ENCODE assay signal across 11 mouse cellular contexts in the genomic region with DNA sequence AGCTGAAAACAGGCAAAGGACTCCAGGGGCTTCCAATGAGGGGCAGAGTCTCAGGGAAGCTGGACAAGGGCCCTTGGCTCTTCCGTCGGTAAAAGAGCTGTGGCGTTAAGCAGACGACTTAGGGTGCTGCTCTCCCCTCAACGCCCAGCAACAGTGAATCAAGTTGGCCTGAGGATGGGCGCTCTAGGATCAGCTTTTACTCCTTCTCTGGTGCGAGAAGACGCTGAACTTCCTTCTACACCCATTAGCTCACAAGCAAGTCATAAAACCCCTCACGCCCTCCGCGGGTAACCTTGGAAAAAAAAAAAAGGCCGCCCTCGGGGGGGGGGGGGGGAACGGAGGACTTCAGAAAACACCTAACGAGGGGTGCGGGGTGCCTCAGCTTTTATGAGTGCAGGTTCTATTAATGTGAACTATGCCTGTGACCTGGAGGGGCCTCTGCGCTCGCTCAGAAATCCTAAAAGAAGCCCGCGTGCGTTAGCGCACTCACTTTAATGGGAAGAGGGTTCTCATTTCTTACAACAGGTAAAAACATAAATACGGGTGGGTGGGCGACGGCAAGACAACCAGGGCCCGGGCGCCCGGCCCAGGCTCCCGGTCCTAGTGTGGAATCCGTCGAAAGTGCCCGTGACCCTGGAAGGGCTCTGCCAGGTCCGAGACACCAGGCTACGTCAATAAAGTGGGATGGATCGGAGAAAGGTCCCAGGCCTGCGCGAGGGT. TPM values are rescaled to one million over a fixed set of nuclear protein-coding genes. Genes with fewer than 3 reads are reported as not detected.
DNase-seq lines count a peak whose midpoint lies in the region; ATAC-seq and TF ChIP-seq lines count a peak whose summit lies in the region.
"Had no signal": no experiment of that assay in that cellular context is flagged by ENCODE, and none has a peak within 500 bp of the region (broad histone marks: within the 10 kb centered on the region; RNA-seq: fewer than 3 reads in every experiment).

No protein-coding gene starts in this region.

- TF ChIP-seq POLR2A in ES-Bruce4 (IDR thresholded peaks at IDR 0.05; ENCODE audit: insufficient read depth, low read length), result no peak

- 0 out of 2 replicates have a peak overlapping the region, but pooled peaks have one; percentile 3 for H3K4me3 ChIP-seq in hindbrain, embryonic 12.5 days
- H3K4me3 ChIP-seq in hindbrain, embryonic 13.5 days, result no peak overlapping the region
- peak overlapping the region; percentile 43 for H3K4me3 ChIP-seq in ES-Bruce4 (ENCODE audit: low read depth, low read length)
- H3K4me3 ChIP-seq in embryonic facial prominence, embryonic 10.5 days, result peak overlapping the region; percentile 40; the same call in 1 of the 2 replicates
- H3K4me3 ChIP-seq in limb, embryonic 11.5 days (ENCODE audit: low read depth, low read length), result no peak overlapping the region; the same call in 1 of the 2 replicates

- peaks cover 100% of the 10 kb centered on the region for H3K27me3 ChIP-seq in hindbrain, embryonic 12.5 days
- peaks cover 100% of the 10 kb centered on the region for H3K27me3 ChIP-seq in hindbrain, embryonic 13.5 days
- H3K27me3 ChIP-seq in ES-Bruce4 (ENCODE audit: control insufficient read depth, insufficient read depth, low read length, poor library complexity, severe bottlenecking), result peaks cover 27% of the 10 kb centered on the region
- peaks cover 100% of the 10 kb centered on the region for H3K27me3 ChIP-seq in embryonic facial prominence, embryonic 10.5 days (replicated peaks; ENCODE audit: low read depth, poor library complexity, severe bottlenecking)
- peaks cover 97% of the 10 kb centered on the region for H3K27me3 ChIP-seq in limb, embryonic 11.5 days (ENCODE audit: control insufficient read depth, insufficient read depth, low read length)
- H3K27me3 ChIP-seq: CH12.LX had no signal

- under 1% methylated on average over 37 of the region's 37 CpGs for WGBS in hindbrain, embryonic 12.5 days
- under 1% methylated on average over 36 of the region's 37 CpGs for WGBS in hindbrain, embryonic 13.5 days
- 1% methylated on average over 37 of the region's 37 CpGs for WGBS in embryonic facial prominence, embryonic 10.5 days
- 1% methylated on average over 37 of the region's 37 CpGs for WGBS in limb, embryonic 11.5 days

- DNase-seq in embryonic facial prominence, embryonic 10.5 days (ENCODE audit: low spot score), result no peak
- DNase-seq in limb, embryonic 11.5 days (ENCODE audit: low spot score), result peak; percentile 58
- DNase-seq in c-Kit-positive CD71-positive TER-119-positive erythroid progenitor cells, embryonic 14.5 days (ENCODE audit: low spot score), result no peak
- DNase-seq in spleen, postnatal 14 days (ENCODE audit: low spot score in 2 of 2), result no peak
- DNase-seq: cerebellum, adult 8-10 months; thymus, postnatal 14 days had no signal

- no peaks in the 10 kb centered on the region for H3K9me3 ChIP-seq in hindbrain, embryonic 12.5 days (replicated peaks)
- no peaks in the 10 kb centered on the region for H3K9me3 ChIP-seq in hindbrain, embryonic 13.5 days
- no peaks in the 10 kb centered on the region for H3K9me3 ChIP-seq in ES-Bruce4 (replicated peaks; ENCODE audit: control insufficient read depth, insufficient read depth, low read length, poor library complexity, severe bottlenecking)
- H3K9me3 ChIP-seq in embryonic facial prominence, embryonic 10.5 days, result no peaks in the 10 kb centered on the region
- no peaks in the 10 kb centered on the region for H3K9me3 ChIP-seq in limb, embryonic 11.5 days (ENCODE audit: control insufficient read depth, low read length)

- no peak for ATAC-seq in hindbrain, embryonic 12.5 days (ENCODE audit: low FRiP score)
- ATAC-seq in hindbrain, embryonic 13.5 days (ENCODE audit: low FRiP score), result no peak
- ATAC-seq in limb, embryonic 11.5 days (ENCODE audit: insufficient number of reproducible peaks, low FRiP score, low TSS enrichment, low read depth), result no peak

- H3K36me3 ChIP-seq in hindbrain, embryonic 12.5 days, result no peaks in the 10 kb centered on the region
- no peaks in the 10 kb centered on the region for H3K36me3 ChIP-seq in hindbrain, embryonic 13.5 days
- H3K36me3 ChIP-seq in ES-Bruce4 (ENCODE audit: control insufficient read depth, insufficient read depth, low read length, poor library complexity, severe bottlenecking), result no peaks in the 10 kb centered on the region
- H3K36me3 ChIP-seq in embryonic facial prominence, embryonic 10.5 days (replicated peaks), result no peaks in the 10 kb centered on the region
- H3K36me3 ChIP-seq in limb, embryonic 11.5 days (ENCODE audit: control insufficient read depth, insufficient read depth, low read length), result no peaks in the 10 kb centered on the region

- no peak overlapping the region for H3K4me2 ChIP-seq in hindbrain, embryonic 12.5 days (replicated peaks)
- H3K4me2 ChIP-seq in hindbrain, embryonic 13.5 days, result no peak overlapping the region
- no peak overlapping the region for H3K4me2 ChIP-seq in limb, embryonic 11.5 days (ENCODE audit: low read depth, severe bottlenecking)

- no peak overlapping the region for H3K9ac ChIP-seq in hindbrain, embryonic 12.5 days
- no peak overlapping the region for H3K9ac ChIP-seq in hindbrain, embryonic 13.5 days
- peak overlapping the region; percentile 8; the same call in 1 of the 2 replicates for H3K9ac ChIP-seq in ES-Bruce4 (ENCODE audit: low read depth, poor library complexity, severe bottlenecking)
- no peak overlapping the region for H3K9ac ChIP-seq in limb, embryonic 11.5 days (ENCODE audit: low read length)

- no peak for TF ChIP-seq CTCF in ES-Bruce4 (IDR thresholded peaks at IDR 0.05; ENCODE audit: low read depth, low read length)

- no peak overlapping the region for H3K27ac ChIP-seq in hindbrain, embryonic 12.5 days
- no peak overlapping the region for H3K27ac ChIP-seq in hindbrain, embryonic 13.5 days
- no peak overlapping the region for H3K27ac ChIP-seq in ES-Bruce4 (ENCODE audit: insufficient read depth, low read length)
- no peak overlapping the region for H3K27ac ChIP-seq in embryonic facial prominence, embryonic 10.5 days (replicated peaks)
- no peak overlapping the region for H3K27ac ChIP-seq in limb, embryonic 11.5 days (replicated peaks; ENCODE audit: low read depth, low read length)

- no peak for TF ChIP-seq EP300 in ES-Bruce4 (IDR thresholded peaks at IDR 0.05; ENCODE audit: insufficient read depth, low read depth, low read length)

- peaks cover 10% of the 10 kb centered on the region for H3K4me1 ChIP-seq in hindbrain, embryonic 12.5 days
- peaks cover 11% of the 10 kb centered on the region for H3K4me1 ChIP-seq in hindbrain, embryonic 13.5 days (replicated peaks)
- H3K4me1 ChIP-seq in ES-Bruce4 (ENCODE audit: control insufficient read depth, insufficient read depth, low read length), result peaks cover 2% of the 10 kb centered on the region
- H3K4me1 ChIP-seq in embryonic facial prominence, embryonic 10.5 days, result peaks cover 20% of the 10 kb centered on the region
- peaks cover 2% of the 10 kb centered on the region; the same call in 1 of the 2 replicates for H3K4me1 ChIP-seq in limb, embryonic 11.5 days (ENCODE audit: control insufficient read depth, insufficient read depth, low read length)

RNA-seq across cellular contexts. Expression of a gene that starts 6.5 kb away (rescaled TPM):
- polyA plus RNA-seq in hindbrain, embryonic 12.5 days (2016; fragmentation: Nextera tagmentation; extraction: Ambion mirVana), result not detected in 2 replicates
- polyA plus RNA-seq in hindbrain, embryonic 13.5 days (2015; fragmentation: Nextera tagmentation; extraction: Ambion mirVana), result 0.39 and 0.67 TPM in 2 replicates
- not detected in 2 replicates for polyA plus RNA-seq in ES-Bruce4 (2011; ENCODE audit: insufficient read depth, insufficient read length, low read depth, missing spikeins)
- 0.48 and 0.75 TPM in 2 replicates for polyA plus RNA-seq in embryonic facial prominence, embryonic 10.5 days (2016; fragmentation: Nextera tagmentation; extraction: Ambion mirVana)
- 0.16 TPM in 1 of 2 replicates, not detected in the other for polyA plus RNA-seq in limb, embryonic 11.5 days (2014; fragmentation: Nextera tagmentation; extraction: Ambion mirVana)
- polyA plus RNA-seq: frontal cortex, adult 2 months had no signal

RNA-seq across cellular contexts. Expression of a gene that starts 57.5 kb away (rescaled TPM):
- 48.5 and 49.7 TPM in 2 replicates for polyA plus RNA-seq in hindbrain, embryonic 12.5 days (2016; fragmentation: Nextera tagmentation; extraction: Ambion mirVana)
- 50.3 and 60.7 TPM in 2 replicates for polyA plus RNA-seq in hindbrain, embryonic 13.5 days (2015; fragmentation: Nextera tagmentation; extraction: Ambion mirVana)
- polyA plus RNA-seq in ES-Bruce4 (2011; ENCODE audit: insufficient read depth, insufficient read length, low read depth, missing spikeins), result 28.9 and 29.4 TPM in 2 replicates
- polyA plus RNA-seq in embryonic facial prominence, embryonic 10.5 days (2016; fragmentation: Nextera tagmentation; extraction: Ambion mirVana), result 44.4 and 51.0 TPM in 2 replicates
- 51.2 and 51.5 TPM in 2 replicates for polyA plus RNA-seq in limb, embryonic 11.5 days (2014; fragmentation: Nextera tagmentation; extraction: Ambion mirVana)

Comparison
In these comparisons a context has a peak if more than half of its experiments do, and no peak if none do; other contexts are left out.
1. H3K4me3 ChIP-seq: peak in hindbrain, embryonic 12.5 days (single experiment), ES-Bruce4 (single experiment) and embryonic facial prominence, embryonic 10.5 days (single experiment); none in hindbrain, embryonic 13.5 days (single experiment) and limb, embryonic 11.5 days (single experiment).